Mouse (Mus musculus) frontal cortex, postnatal 36 days (tissue): ENCODE results near the gene Hip1r.

Experiments
- DNase-seq, 2 experiments: peaks; one replicate each; pipeline ENCODE4 v3.0.0; 2022; ENCODE audit warnings: low spot score in 2 of 2

Hip1r gene

GRCm38 (mm10) chr5:123973299-123974178 lies at the start of gene Hip1r:
TSS of gene Hip1r (plus strand) at chr5:123973628.
- peak; percentile 64 for DNase-seq

GRCm38 (mm10) chr5:123927118-123927517 lies 46.3 kb upstream of the Hip1r start, which contains the start of gene Gm43518:
TSS of gene Gm43518 (plus strand) at chr5:123927418.
- no peak for DNase-seq

GRCm38 (mm10) chr5:123930508-123930989 lies 42.9 kb upstream of the Hip1r start, which contains the start of gene Ccdc62:
TSS of gene Ccdc62 (plus strand) at chr5:123930679.
- DNase-seq: peak; percentile 84 to 92

- no peak for DNase-seq
Measured at GRCm38 (mm10) chr5:123931131-123931530, 42.3 kb upstream of the Hip1r start.

GRCm38 (mm10) chr5:123932927-123933326 lies 40.5 kb upstream of the Hip1r start:
- no peak for DNase-seq

- DNase-seq: no peak
Measured at GRCm38 (mm10) chr5:123933556-123933955, 39.9 kb upstream of the Hip1r start.

GRCm38 (mm10) chr5:123933957-123934591 lies 39.4 kb upstream of the Hip1r start:
- no peak for DNase-seq

- no peak for DNase-seq
Measured at GRCm38 (mm10) chr5:123935931-123936330, 37.5 kb upstream of the Hip1r start.

- DNase-seq: no peak
Measured at GRCm38 (mm10) chr5:123938479-123938878, 34.9 kb upstream of the Hip1r start.

- DNase-seq: no peak
Measured at GRCm38 (mm10) chr5:123946546-123946945, 26.9 kb upstream of the Hip1r start.

GRCm38 (mm10) chr5:123947041-123947761 lies 26.2 kb upstream of the Hip1r start:
- DNase-seq: peak in 1 of 2 experiments; percentile 43

GRCm38 (mm10) chr5:123952365-123953045 lies 20.9 kb upstream of the Hip1r start:
- DNase-seq: peak; percentile 43 to 61

- DNase-seq: no peak
Measured at GRCm38 (mm10) chr5:123957213-123957612, 16.2 kb upstream of the Hip1r start.

- no peak for DNase-seq
Measured at GRCm38 (mm10) chr5:123959018-123959417, 14.4 kb upstream of the Hip1r start.

GRCm38 (mm10) chr5:123960129-123960528 lies 13.3 kb upstream of the Hip1r start:
- DNase-seq: no peak

- DNase-seq: no peak
Measured at GRCm38 (mm10) chr5:123961046-123961445, 12.4 kb upstream of the Hip1r start.

- DNase-seq: no peak
Measured at GRCm38 (mm10) chr5:123964208-123964607, 9.2 kb upstream of the Hip1r start.

GRCm38 (mm10) chr5:123966759-123967158 lies 6.7 kb upstream of the Hip1r start:
- DNase-seq: no peak

GRCm38 (mm10) chr5:123968468-123968867 lies 5.0 kb upstream of the Hip1r start:
- DNase-seq: no peak

- no peak for DNase-seq
Measured at GRCm38 (mm10) chr5:123969216-123969615, 4.2 kb upstream of the Hip1r start.

GRCm38 (mm10) chr5:123970576-123970975 lies 2.9 kb upstream of the Hip1r start:
- DNase-seq: no peak
